ENCODE assay signal across 19 mouse cellular contexts in genomic region chr3:156794610-156795009, GRCm38 (mm10).
DNase-seq lines count a peak whose midpoint lies in the region; TF ChIP-seq lines count a peak whose summit lies in the region.
"Had no signal": no experiment of that assay in that cellular context is flagged by ENCODE, and none has a peak within 500 bp of the region (broad histone marks: within the 10 kb centered on the region; RNA-seq: fewer than 3 reads in every experiment).

No protein-coding gene starts in this region.

- TF ChIP-seq CTCF in layer of hippocampus, adult 2 months (conservative IDR thresholded peaks at IDR 0.05) = no peak

- peak overlapping the region; percentile 3; the same call in 1 of the 2 replicates for H3K27ac ChIP-seq in layer of hippocampus, adult 2 months
- H3K27ac ChIP-seq: forebrain, embryonic 12.5 days; gastrocnemius, adult 2 months; hindbrain, embryonic 13.5 days; limb, embryonic 10.5 days; neural tube, embryonic 15.5 days had no signal

- H3K4me3 ChIP-seq in layer of hippocampus, adult 2 months = no peak overlapping the region
- H3K4me3 ChIP-seq: forebrain, embryonic 12.5 days; gastrocnemius, adult 2 months; heart, embryonic 12.5 days; hindbrain, embryonic 13.5 days; limb, embryonic 10.5 days; neural tube, embryonic 15.5 days had no signal

- peak; percentile 18 for DNase-seq in embryo, embryonic 10.5 days (ENCODE audit: low spot score)
- DNase-seq in embryo, embryonic 9.5 days (ENCODE audit: extremely low spot score) = no peak
- no peak for DNase-seq in layer of hippocampus, adult 2 months (ENCODE audit: low spot score in 2 of 2)
- DNase-seq in layer of hippocampus, adult 8-10 months (ENCODE audit: low spot score in 2 of 2) = no peak
- DNase-seq in cerebellum, adult 9-11 months = peak; percentile 62
- peak; percentile 26 to 42 for DNase-seq in kidney, postnatal 36 days
- no peak for DNase-seq in spleen, postnatal 14 days (ENCODE audit: low spot score in 2 of 2)
- DNase-seq in ovary, adult 18-20 months (ENCODE audit: low spot score) = no peak
- DNase-seq: adrenal gland, postnatal 25 days; gastrocnemius, adult 2 months; heart, adult 11 months; liver, postnatal 0 days; lung, postnatal 10 days; right cerebral cortex, postnatal 4 days had no signal

Comparison
In these comparisons a context has a peak if more than half of its experiments do, and no peak if none do; other contexts are left out.
1. DNase-seq: peak in embryo, embryonic 10.5 days (single experiment), cerebellum, adult 9-11 months (single experiment) and kidney, postnatal 36 days (2 of 2); none in embryo, embryonic 9.5 days (single experiment), layer of hippocampus, adult 2 months (0 of 2), layer of hippocampus, adult 8-10 months (0 of 2), spleen, postnatal 14 days (0 of 2) and ovary, adult 18-20 months (single experiment).